Mouse (Mus musculus): ENCODE measurements at regions not wholly inside any gene's neighbourhood (a gene's known extent, or its start where the extent isn't known, plus 50 kb on each side); places are given as distances from the start of the nearest gene placed in this dataset.

DNA sequence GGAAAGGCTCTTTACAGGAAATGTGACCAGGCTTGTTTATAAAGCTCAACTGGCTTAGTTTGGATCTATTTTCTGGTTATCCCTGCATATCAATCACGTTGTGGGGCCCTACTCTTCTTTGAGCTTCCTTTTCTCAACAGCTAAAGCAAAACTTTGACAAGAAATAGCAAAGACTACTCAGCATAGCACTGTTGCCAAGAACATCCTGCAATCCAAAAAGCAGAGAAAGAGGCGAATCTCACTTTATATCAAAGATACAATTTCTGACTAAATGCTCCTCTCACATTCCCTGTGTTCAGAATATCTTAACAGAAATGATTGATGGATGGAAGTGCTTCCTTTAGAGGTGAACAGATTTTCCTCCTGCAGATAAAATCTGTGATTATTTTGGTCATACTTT, 666.1 kb downstream of the Efnb2 start:
- DNase-seq (ENCODE audit: low read depth in 1 of 2, low spot score in 2 of 2) = no peak
- Histone ChIP-seq H3K4me3 (ENCODE audit: extremely low read depth, insufficient read depth, insufficient read length) (no peak overlapping the region), H3K4me1 (ENCODE audit: control insufficient read depth, insufficient read depth, insufficient read length) (no peaks in the 10 kb centered on the region), H3K27me3 (ENCODE audit: control insufficient read depth, insufficient read depth, low read length) (no peaks in the 10 kb centered on the region), H3K36me3 (ENCODE audit: control insufficient read depth, insufficient read depth, low read length) (no peaks in the 10 kb centered on the region), H3K27ac (ENCODE audit: insufficient read depth, low read length) (no peak overlapping the region)
- 49% methylated on average over 2 of the region's 2 CpGs for WGBS
- TF ChIP-seq POLR2A (IDR thresholded peaks at IDR 0.05; ENCODE audit: low read depth, low read length) = no peak
- TF ChIP-seq CTCF (IDR thresholded peaks at IDR 0.05; ENCODE audit: extremely low read depth, insufficient read depth, insufficient read length, insufficient replicate concordance) = no peak

- TF ChIP-seq CTCF (IDR thresholded peaks at IDR 0.05; ENCODE audit: extremely low read depth, insufficient read depth, insufficient read length, insufficient replicate concordance) (no peak), POLR2A (IDR thresholded peaks at IDR 0.05; ENCODE audit: low read depth, low read length) (no peak)
- 89% methylated on average over 3 of the region's 3 CpGs for WGBS
- no peaks in the 10 kb centered on the region for H3K27me3 ChIP-seq (ENCODE audit: control insufficient read depth, insufficient read depth, low read length)
- no peak for DNase-seq (ENCODE audit: low read depth in 1 of 2, low spot score in 2 of 2)
- no peaks in the 10 kb centered on the region for H3K4me1 ChIP-seq (ENCODE audit: control insufficient read depth, insufficient read depth, insufficient read length)
- H3K36me3 ChIP-seq (ENCODE audit: control insufficient read depth, insufficient read depth, low read length) = no peaks in the 10 kb centered on the region
- H3K27ac ChIP-seq (ENCODE audit: insufficient read depth, low read length) = no peak overlapping the region
- no peak overlapping the region for H3K4me3 ChIP-seq (ENCODE audit: extremely low read depth, insufficient read depth, insufficient read length)
Observed at GRCm38 (mm10) chr8:7988820-7989219, 672.2 kb downstream of the Efnb2 start.

GRCm38 (mm10) chr8:7977020-7977419, 684.0 kb downstream of the Efnb2 start:
- TF ChIP-seq POLR2A (IDR thresholded peaks at IDR 0.05; ENCODE audit: low read depth, low read length) = no peak
- DNase-seq (ENCODE audit: low read depth in 1 of 2, low spot score in 2 of 2) = no peak
- Histone ChIP-seq H3K4me1 (ENCODE audit: control insufficient read depth, insufficient read depth, insufficient read length) (no peaks in the 10 kb centered on the region), H3K27me3 (ENCODE audit: control insufficient read depth, insufficient read depth, low read length) (no peaks in the 10 kb centered on the region), H3K4me3 (ENCODE audit: extremely low read depth, insufficient read depth, insufficient read length) (no peak overlapping the region), H3K27ac (ENCODE audit: insufficient read depth, low read length) (no peak overlapping the region), H3K36me3 (ENCODE audit: control insufficient read depth, insufficient read depth, low read length) (no peaks in the 10 kb centered on the region)
- 87% methylated on average over 6 of the region's 6 CpGs for WGBS

- H3K4me1 ChIP-seq (ENCODE audit: control insufficient read depth, insufficient read depth, insufficient read length) = no peaks in the 10 kb centered on the region
- H3K27ac ChIP-seq (ENCODE audit: insufficient read depth, low read length) = no peak overlapping the region
- H3K4me3 ChIP-seq (ENCODE audit: extremely low read depth, insufficient read depth, insufficient read length) = no peak overlapping the region
- no peaks in the 10 kb centered on the region for H3K27me3 ChIP-seq (ENCODE audit: control insufficient read depth, insufficient read depth, low read length)
- DNase-seq (ENCODE audit: low read depth in 1 of 2, low spot score in 2 of 2) = no peak
- H3K36me3 ChIP-seq (ENCODE audit: control insufficient read depth, insufficient read depth, low read length) = no peaks in the 10 kb centered on the region
- WGBS = 82% methylated on average over 4 of the region's 4 CpGs
- TF ChIP-seq POLR2A (IDR thresholded peaks at IDR 0.05; ENCODE audit: low read depth, low read length) = no peak
- no peak for TF ChIP-seq CTCF (IDR thresholded peaks at IDR 0.05; ENCODE audit: extremely low read depth, insufficient read depth, insufficient read length, insufficient replicate concordance)
Observed at GRCm38 (mm10) chr8:7973791-7974190, 687.3 kb downstream of the Efnb2 start.

DNA sequence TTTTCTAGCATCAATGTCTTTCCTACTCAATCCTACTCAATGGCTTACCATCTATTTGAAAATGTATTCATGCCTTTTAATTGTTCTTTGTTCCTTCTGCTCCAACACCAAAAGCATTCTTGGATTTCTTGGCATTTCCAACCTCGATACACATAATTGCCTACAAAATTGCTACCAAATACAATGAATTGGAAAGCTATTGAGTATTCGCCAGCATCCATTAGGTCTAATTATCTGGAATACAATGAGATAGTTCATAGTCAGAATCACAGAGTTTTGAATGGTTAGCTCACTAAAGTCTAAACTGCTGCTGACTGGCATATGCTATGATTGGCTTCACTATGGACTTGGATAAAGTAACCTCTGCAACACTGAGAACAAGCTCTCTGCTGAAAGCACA, 696.8 kb downstream of the Efnb2 start:
- no peaks in the 10 kb centered on the region for H3K27me3 ChIP-seq (ENCODE audit: control insufficient read depth, insufficient read depth, low read length)
- H3K27ac ChIP-seq (ENCODE audit: insufficient read depth, low read length) = no peak overlapping the region
- no peak overlapping the region for H3K4me3 ChIP-seq (ENCODE audit: extremely low read depth, insufficient read depth, insufficient read length)
- TF ChIP-seq CTCF (IDR thresholded peaks at IDR 0.05; ENCODE audit: extremely low read depth, insufficient read depth, insufficient read length, insufficient replicate concordance) (no peak), POLR2A (IDR thresholded peaks at IDR 0.05; ENCODE audit: low read depth, low read length) (no peak)
- WGBS = 91% methylated on average over 2 of the region's 2 CpGs
- H3K36me3 ChIP-seq (ENCODE audit: control insufficient read depth, insufficient read depth, low read length) = no peaks in the 10 kb centered on the region
- H3K4me1 ChIP-seq (ENCODE audit: control insufficient read depth, insufficient read depth, insufficient read length) = no peaks in the 10 kb centered on the region
- DNase-seq (ENCODE audit: low read depth in 1 of 2, low spot score in 2 of 2) = no peak

DNA sequence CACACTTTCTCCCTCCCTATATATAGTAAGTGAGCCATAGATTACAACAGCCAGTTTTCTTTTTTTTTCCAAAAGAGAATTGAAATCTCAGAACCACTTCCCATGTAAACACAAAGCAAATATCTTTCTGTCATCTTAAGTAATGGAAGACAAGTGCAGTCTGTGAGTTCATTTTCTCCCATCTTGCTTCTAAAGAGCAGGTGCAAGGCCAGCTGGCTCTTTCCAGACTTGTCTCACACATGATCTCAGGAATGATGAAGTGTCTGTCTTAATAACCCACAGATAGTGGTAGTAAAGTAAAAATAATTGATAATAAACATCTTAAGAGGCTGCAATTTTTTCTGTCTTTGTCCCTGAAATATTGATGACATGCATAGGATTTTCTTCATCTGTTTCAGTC, 704.3 kb downstream of the Efnb2 start:
- no peaks in the 10 kb centered on the region for H3K27me3 ChIP-seq (ENCODE audit: control insufficient read depth, insufficient read depth, low read length)
- no peak for TF ChIP-seq POLR2A (IDR thresholded peaks at IDR 0.05; ENCODE audit: low read depth, low read length)
- TF ChIP-seq CTCF (IDR thresholded peaks at IDR 0.05; ENCODE audit: extremely low read depth, insufficient read depth, insufficient read length, insufficient replicate concordance) = no peak

DNA sequence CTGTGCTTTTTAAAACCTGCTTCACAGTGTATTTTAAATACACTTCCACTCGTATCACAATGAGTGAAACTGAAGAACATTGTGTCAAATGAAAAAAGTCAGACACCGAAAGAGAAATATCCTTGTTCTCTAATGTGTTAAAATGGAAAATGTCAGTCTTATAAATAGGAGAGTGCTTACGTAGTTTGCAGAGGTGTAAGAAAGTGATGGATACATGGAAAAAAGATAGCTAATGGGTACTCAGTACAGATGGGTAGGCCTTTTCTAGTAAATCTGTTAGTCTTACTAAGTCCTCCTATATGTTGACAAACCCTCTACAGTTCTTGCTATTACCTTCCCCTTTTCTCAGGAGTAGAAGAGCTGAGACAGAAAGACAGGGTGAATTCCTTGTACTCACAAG, 706.2 kb downstream of the Efnb2 start:
- Histone ChIP-seq H3K27me3 (ENCODE audit: control insufficient read depth, insufficient read depth, low read length) (no peaks in the 10 kb centered on the region), H3K4me1 (ENCODE audit: control insufficient read depth, insufficient read depth, insufficient read length) (no peaks in the 10 kb centered on the region), H3K4me3 (ENCODE audit: extremely low read depth, insufficient read depth, insufficient read length) (no peak overlapping the region), H3K27ac (ENCODE audit: insufficient read depth, low read length) (no peak overlapping the region), H3K36me3 (ENCODE audit: control insufficient read depth, insufficient read depth, low read length) (no peaks in the 10 kb centered on the region)
- TF ChIP-seq POLR2A (IDR thresholded peaks at IDR 0.05; ENCODE audit: low read depth, low read length) (no peak), CTCF (IDR thresholded peaks at IDR 0.05; ENCODE audit: extremely low read depth, insufficient read depth, insufficient read length, insufficient replicate concordance) (no peak)
- no peak for DNase-seq (ENCODE audit: low read depth in 1 of 2, low spot score in 2 of 2)
- WGBS = 89% methylated on average over 3 of the region's 3 CpGs

More for the DNA sequence above, 704.3 kb downstream of the Efnb2 start:
- H3K36me3 ChIP-seq (ENCODE audit: control insufficient read depth, insufficient read depth, low read length) = no peaks in the 10 kb centered on the region
- H3K27ac ChIP-seq (ENCODE audit: insufficient read depth, low read length) = no peak overlapping the region
- no peak for DNase-seq (ENCODE audit: low read depth in 1 of 2, low spot score in 2 of 2)
- H3K4me1 ChIP-seq (ENCODE audit: control insufficient read depth, insufficient read depth, insufficient read length) = no peaks in the 10 kb centered on the region
- H3K4me3 ChIP-seq (ENCODE audit: extremely low read depth, insufficient read depth, insufficient read length) = no peak overlapping the region
